Mouse (Mus musculus) kidney, adult 2 months (tissue): Measurements from ENCODE around the gene Rsl1. TPM values are rescaled to one million over a fixed set of nuclear protein-coding genes. Genes with fewer than 3 reads are reported as not detected.
A peak's percentile ranks its signal among the peaks of the same experiment; 100 is the strongest.

Experiments used
- DNase-seq: peaks from one replicate; pipeline ENCODE4 v3.0.0; 2021
- H3K27ac ChIP-seq: fragments of 200-500 bp; 2 replicates; pipeline ENCODE4 v1.5.1; 2012; ENCODE audit warnings: low read depth, low read length, control low read depth, inconsistent platforms; ENCODE audit not compliant: insufficient read depth
- H3K27me3 ChIP-seq: fragments of 200-500 bp; replicated peaks from 2 replicates; pipeline ENCODE4 v1.6.1; 2012; ENCODE audit warnings: mild to moderate bottlenecking, moderate library complexity, low read length, inconsistent platforms; ENCODE audit not compliant: control insufficient read depth, insufficient read depth
- H3K36me3 ChIP-seq: fragments of 200-500 bp; 2 replicates; pipeline ENCODE4 v1.6.1; 2012; ENCODE audit warnings: mild to moderate bottlenecking, moderate library complexity, low read length, inconsistent platforms; ENCODE audit not compliant: control insufficient read depth, insufficient read depth
- H3K4me1 ChIP-seq: fragments of 200-500 bp; 2 replicates; pipeline ENCODE4 v1.6.1; 2011; ENCODE audit warnings: low read length; ENCODE audit not compliant: control insufficient read depth, insufficient read depth
- H3K4me3 ChIP-seq: fragments of 200-500 bp; 2 replicates; pipeline ENCODE4 v1.5.1; 2011; ENCODE audit warnings: mild to moderate bottlenecking, low read depth, low read length, control low read depth; ENCODE audit not compliant: insufficient read depth
- CTCF ChIP-seq: fragments of 200-500 bp; conservative IDR thresholded peaks from 2 replicates; pipeline ENCODE4 v1.5.1; 2011; ENCODE audit warnings: low read depth, mild to moderate bottlenecking, control low read depth, low read length, moderate library complexity, mixed read lengths; ENCODE audit not compliant: insufficient read depth, insufficient read length
- POLR2A ChIP-seq: fragments of 200-500 bp; IDR thresholded peaks from one replicate; pipeline ENCODE4 v1.6.1; 2011; ENCODE audit warnings: low read depth, low read length, control low read depth
- WGBS: fragments of 180-500 bp; shearing (Covaris S2); methylation state at CpG from one replicate; pipeline ENCODE4 v1.1.7; 2018; 5-methylcytosine and 5-hydroxymethylcytosine counted together
- polyA plus RNA-seq: library from polyadenylated mRNA; depleted of rRNA; stranded (reverse); fragments of >200 nt; gene quantifications from 2 replicates; pipeline ENCODE4 v1.2.3, GENCODE M21; 2012; rRNA removed

Gene Rsl1
- polyA plus RNA-seq, 1 experiment = 3.0 TPM

DNA sequence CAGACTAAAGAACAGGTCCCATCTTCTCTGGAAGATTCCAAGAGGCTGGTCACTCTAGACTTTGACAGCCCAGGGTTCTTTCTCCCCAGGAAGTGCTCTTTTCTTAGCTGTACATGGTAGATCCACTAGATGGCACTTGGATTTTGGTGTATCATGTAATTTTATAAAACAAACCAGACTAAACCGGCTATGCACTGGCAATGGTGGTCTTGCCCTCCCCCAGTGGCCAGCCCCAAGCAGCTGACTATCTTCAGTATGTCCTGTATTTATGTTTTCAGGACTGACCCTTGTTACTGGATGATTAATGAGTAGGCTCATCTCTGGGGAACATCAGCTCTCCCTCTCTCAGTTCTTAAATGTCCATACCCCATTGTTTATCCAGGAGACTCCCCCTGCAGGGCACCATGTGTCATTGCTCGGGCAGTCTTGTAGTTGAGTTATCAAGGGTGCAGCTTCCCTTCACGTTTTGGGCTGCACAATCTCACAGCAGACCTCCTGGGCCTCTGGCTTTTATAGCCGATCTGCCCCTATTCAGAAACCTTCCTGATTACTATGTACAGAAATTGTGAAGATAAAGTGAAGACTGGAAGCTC lies 41.1 kb downstream of the Rsl1 start:
- Histone ChIP-seq H3K27ac (no peak overlapping the region), H3K4me3 (no peak overlapping the region), H3K36me3 (no peaks in the 10 kb centered on the region), H3K27me3 (no peaks in the 10 kb centered on the region), H3K4me1 (no peaks in the 10 kb centered on the region)
- TF ChIP-seq CTCF = 0 out of 2 replicates have a peak, but pooled peaks have one; percentile 19
- no peak for TF ChIP-seq POLR2A
- no peak for DNase-seq
- 46% methylated on average over 4 of the region's 4 CpGs for WGBS

Other genes with a start within 250 kb of the Rsl1 start
- 0.16 and 0.19 TPM in 2 replicates for gene Zfp712, start 112.0 kb upstream of the Rsl1 start, polyA plus RNA-seq
- 0.15 and 0.48 TPM in 2 replicates for gene Zfp708, start 75.2 kb upstream of the Rsl1 start, polyA plus RNA-seq
- 4.0 and 5.0 TPM in 2 replicates for gene Gm28557, start 64.6 kb upstream of the Rsl1 start, polyA plus RNA-seq
- gene Rslcan18, start 56.9 kb upstream of the Rsl1 start, polyA plus RNA-seq = 0.31 and 0.53 TPM in 2 replicates
- gene Zfp759, start 51.5 kb upstream of the Rsl1 start, polyA plus RNA-seq = 0.31 and 0.39 TPM in 2 replicates
- gene Zfp455, start 21.3 kb downstream of the Rsl1 start, polyA plus RNA-seq = 0.12 and 0.36 TPM in 2 replicates
- 0.53 and 0.61 TPM in 2 replicates for gene Zfp458, start 105.3 kb downstream of the Rsl1 start, polyA plus RNA-seq
- 2.0 and 2.1 TPM in 2 replicates for gene Zfp457, start 133.3 kb downstream of the Rsl1 start, polyA plus RNA-seq
- 0.65 and 0.78 TPM in 2 replicates for gene Zfp595, start 159.4 kb downstream of the Rsl1 start, polyA plus RNA-seq
- gene Gm28044, start 187.4 kb downstream of the Rsl1 start, polyA plus RNA-seq = 0.20 TPM in 1 of 2 replicates, not detected in the other
- gene Zfp953, start 187.4 kb downstream of the Rsl1 start, polyA plus RNA-seq = 0.23 and 0.47 TPM in 2 replicates
- 0.25 TPM in 1 of 2 replicates, not detected in the other for gene Gm28041, start 202.6 kb downstream of the Rsl1 start, polyA plus RNA-seq
- gene Zfp456, start 202.6 kb downstream of the Rsl1 start, polyA plus RNA-seq = 0.15 and 0.31 TPM in 2 replicates
- 1.8 and 3.4 TPM in 2 replicates for gene Zfp429, start 226.6 kb downstream of the Rsl1 start, polyA plus RNA-seq
- 0.24 and 0.44 TPM in 2 replicates for gene Zfp459, start 248.2 kb downstream of the Rsl1 start, polyA plus RNA-seq